Mouse (Mus musculus): ENCODE data around the gene Id2. TPM values are rescaled to one million over a fixed set of nuclear protein-coding genes. Genes with fewer than 3 reads are reported as not detected.

Id2 gene
- polyA plus RNA-seq (2015; fragmentation: Nextera tagmentation; extraction: Ambion mirVana): 388 and 402 TPM in 2 replicates

GRCm38 (mm10) chr12:25097052-25097209, at the start of gene Id2:
Id2 (minus strand) TSS chr12:25097140.
- no peaks in the 10 kb centered on the region for H3K27me3 ChIP-seq
- peak within 1 kb of the TSS; percentile 83 for H3K4me2 ChIP-seq (replicated peaks)
- peaks cover 45% of the 10 kb centered on the region for H3K4me1 ChIP-seq
- H3K4me3 ChIP-seq: peak within 1 kb of the TSS; percentile 80
- H3K36me3 ChIP-seq: peaks cover 4% of the 10 kb centered on the region; the same call in 1 of the 2 replicates
- H3K9me3 ChIP-seq: no peaks in the 10 kb centered on the region
- H3K9ac ChIP-seq: peak within 1 kb of the TSS; percentile 66
- peak within 1 kb of the TSS; percentile 99 for H3K27ac ChIP-seq
- 0% methylated on average over 1 of the region's 1 CpGs for WGBS
- no peak for ATAC-seq (ENCODE audit: low FRiP score, low read depth)

DNA sequence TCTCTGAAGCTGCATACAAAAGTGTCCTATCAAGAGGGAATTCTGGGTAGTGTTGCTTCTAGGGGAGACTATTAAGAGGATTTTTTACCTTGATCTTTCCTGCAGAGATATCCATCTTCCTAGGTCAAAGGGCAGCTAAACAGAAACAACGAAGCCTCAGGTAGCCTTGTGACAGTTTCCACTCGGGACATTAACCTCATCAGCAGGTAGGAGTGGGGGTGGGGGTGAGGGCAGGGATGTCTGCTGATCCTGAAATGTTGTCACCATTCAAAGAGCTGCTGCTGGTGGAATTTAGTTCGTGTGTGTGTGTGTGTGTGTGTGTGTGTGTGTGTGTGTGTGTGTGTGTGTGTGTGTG, 48.4 kb upstream of the Id2 start:
- no peak overlapping the region for H3K4me3 ChIP-seq
- H3K27me3 ChIP-seq: no peaks in the 10 kb centered on the region
- H3K4me2 ChIP-seq (replicated peaks): no peak overlapping the region
- no peaks in the 10 kb centered on the region for H3K36me3 ChIP-seq
- ATAC-seq (ENCODE audit: low FRiP score, low read depth): no peak
- H3K9me3 ChIP-seq: no peaks in the 10 kb centered on the region
- 32% methylated on average over 3 of the region's 3 CpGs for WGBS
- no peak overlapping the region for H3K27ac ChIP-seq
- H3K9ac ChIP-seq: no peak overlapping the region
- no peaks in the 10 kb centered on the region for H3K4me1 ChIP-seq

DNA sequence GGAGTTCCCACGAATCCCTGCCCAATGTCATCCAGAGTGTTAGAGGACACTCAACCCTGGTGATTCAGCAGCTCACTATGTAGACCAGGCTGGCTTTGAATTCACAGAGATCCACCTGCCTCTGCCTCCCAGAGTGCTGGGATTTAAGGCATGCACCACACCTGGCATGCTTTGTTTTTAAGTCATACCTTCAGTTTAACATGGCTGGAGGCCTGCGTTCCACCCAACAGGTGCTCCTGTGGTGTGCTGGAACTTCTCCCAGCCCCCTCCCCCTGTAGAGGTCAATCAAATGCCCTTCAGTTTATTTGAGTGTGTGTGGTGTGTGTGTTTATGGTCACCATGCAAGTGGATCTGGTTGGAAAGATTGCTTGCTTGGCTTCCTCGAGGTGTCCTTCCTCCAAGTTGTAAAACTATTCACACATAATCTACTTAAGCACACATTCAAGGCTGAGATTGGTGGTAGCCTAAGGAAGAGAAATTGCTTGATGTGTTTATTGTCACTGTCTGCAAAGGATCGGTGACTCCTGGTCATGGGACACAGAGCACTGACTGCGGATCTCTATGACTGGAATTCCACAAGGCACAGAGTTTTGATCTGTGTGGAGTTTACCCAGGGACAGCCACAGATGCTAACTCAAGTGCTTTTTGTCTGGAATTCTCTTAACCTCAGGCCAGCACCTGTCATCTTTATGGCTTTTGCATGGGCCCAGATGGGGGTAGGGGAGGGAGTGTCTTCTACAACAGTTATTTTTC, 47.8 kb upstream of the Id2 start:
- no peaks in the 10 kb centered on the region for H3K36me3 ChIP-seq
- no peaks in the 10 kb centered on the region for H3K9me3 ChIP-seq
- H3K9ac ChIP-seq: no peak overlapping the region
- WGBS: 44% methylated on average over 5 of the region's 5 CpGs
- no peak overlapping the region for H3K4me2 ChIP-seq (replicated peaks)
- no peak overlapping the region for H3K27ac ChIP-seq
- no peak overlapping the region for H3K4me3 ChIP-seq
- no peaks in the 10 kb centered on the region for H3K4me1 ChIP-seq
- no peak; the same call in 1 of the 2 replicates for ATAC-seq (ENCODE audit: low FRiP score, low read depth)
- H3K27me3 ChIP-seq: no peaks in the 10 kb centered on the region

DNA sequence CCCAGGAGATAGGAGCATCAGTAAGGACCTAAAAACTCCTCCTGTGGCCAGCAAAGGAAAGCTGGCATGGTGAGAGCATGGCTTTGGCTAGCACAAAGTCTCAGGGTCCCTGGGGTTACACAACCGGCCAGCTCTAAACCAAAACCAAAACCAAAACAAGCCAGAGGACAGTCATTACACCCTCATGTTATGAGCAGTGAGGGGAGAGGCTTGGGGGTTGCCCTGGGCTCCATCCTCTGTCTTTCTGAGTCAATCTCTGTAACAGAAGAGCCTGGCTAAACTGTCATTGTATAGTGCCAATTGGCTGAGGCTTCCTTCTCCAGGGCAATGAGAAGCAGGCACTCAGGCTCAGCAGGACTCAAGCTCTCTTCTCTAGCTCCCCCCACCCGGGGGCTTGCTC, 46.6 kb upstream of the Id2 start:
- no peaks in the 10 kb centered on the region for H3K4me1 ChIP-seq
- WGBS: 67% methylated on average over 2 of the region's 2 CpGs
- H3K9me3 ChIP-seq: no peaks in the 10 kb centered on the region
- no peak overlapping the region for H3K9ac ChIP-seq
- H3K36me3 ChIP-seq: no peaks in the 10 kb centered on the region
- H3K27ac ChIP-seq: no peak overlapping the region
- no peak for ATAC-seq (ENCODE audit: low FRiP score, low read depth)
- H3K4me2 ChIP-seq (replicated peaks): no peak overlapping the region
- no peak overlapping the region for H3K4me3 ChIP-seq
- no peaks in the 10 kb centered on the region for H3K27me3 ChIP-seq

- no peak for ATAC-seq (ENCODE audit: low FRiP score, low read depth)
- Histone ChIP-seq H3K4me3 (no peak overlapping the region), H3K36me3 (no peaks in the 10 kb centered on the region), H3K9me3 (no peaks in the 10 kb centered on the region), H3K27me3 (no peaks in the 10 kb centered on the region), H3K9ac (no peak overlapping the region), H3K4me1 (no peaks in the 10 kb centered on the region), H3K27ac (no peak overlapping the region), H3K4me2 (replicated peaks) (no peak overlapping the region)
- 76% methylated on average over 7 of the region's 7 CpGs for WGBS
Observed at GRCm38 (mm10) chr12:25142251-25142650, 45.3 kb upstream of the Id2 start.

GRCm38 (mm10) chr12:25141311-25141710, 44.4 kb upstream of the Id2 start:
- Histone ChIP-seq H3K9ac (no peak overlapping the region), H3K4me2 (replicated peaks) (no peak overlapping the region), H3K4me3 (no peak overlapping the region), H3K9me3 (no peaks in the 10 kb centered on the region), H3K4me1 (no peaks in the 10 kb centered on the region), H3K36me3 (no peaks in the 10 kb centered on the region), H3K27me3 (no peaks in the 10 kb centered on the region), H3K27ac (no peak overlapping the region)
- ATAC-seq (ENCODE audit: low FRiP score, low read depth): no peak
- WGBS: 61% methylated on average over 7 of the region's 7 CpGs

DNA sequence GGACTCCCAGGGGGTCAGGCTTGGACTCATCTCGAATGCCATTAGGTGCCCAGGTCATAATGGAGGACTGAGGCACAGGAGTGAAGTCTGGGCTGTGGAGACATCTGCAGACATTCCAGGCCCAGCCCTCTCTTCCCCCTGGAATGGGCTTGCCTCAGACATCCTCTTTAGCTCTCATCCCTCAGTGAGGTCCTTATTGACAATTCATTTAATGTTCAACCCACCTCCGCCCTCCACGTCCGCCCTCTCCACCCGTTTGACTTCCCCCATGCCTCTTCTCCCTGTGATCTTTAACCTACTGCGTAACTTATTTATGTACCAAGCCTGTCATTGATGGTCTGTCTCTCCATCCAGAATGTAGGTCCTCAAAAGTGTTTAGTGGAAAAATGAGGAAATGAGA, 43.2 kb upstream of the Id2 start:
- Histone ChIP-seq H3K4me3 (no peak overlapping the region), H3K36me3 (no peaks in the 10 kb centered on the region), H3K9me3 (no peaks in the 10 kb centered on the region), H3K9ac (no peak overlapping the region), H3K27me3 (no peaks in the 10 kb centered on the region), H3K27ac (no peak overlapping the region), H3K4me2 (replicated peaks) (no peak overlapping the region), H3K4me1 (no peaks in the 10 kb centered on the region)
- ATAC-seq (ENCODE audit: low FRiP score, low read depth): no peak
- WGBS: 74% methylated on average over 6 of the region's 6 CpGs

- no peak overlapping the region for H3K4me3 ChIP-seq
- H3K4me2 ChIP-seq (replicated peaks): no peak overlapping the region
- H3K27me3 ChIP-seq: no peaks in the 10 kb centered on the region
- H3K27ac ChIP-seq: no peak overlapping the region
- ATAC-seq (ENCODE audit: low FRiP score, low read depth): no peak
- 86% methylated on average over 4 of the region's 4 CpGs for WGBS
- H3K4me1 ChIP-seq: no peaks in the 10 kb centered on the region
- H3K9me3 ChIP-seq: no peaks in the 10 kb centered on the region
- no peak overlapping the region for H3K9ac ChIP-seq
- H3K36me3 ChIP-seq: no peaks in the 10 kb centered on the region
Observed at GRCm38 (mm10) chr12:25138616-25139015, 41.7 kb upstream of the Id2 start.

DNA sequence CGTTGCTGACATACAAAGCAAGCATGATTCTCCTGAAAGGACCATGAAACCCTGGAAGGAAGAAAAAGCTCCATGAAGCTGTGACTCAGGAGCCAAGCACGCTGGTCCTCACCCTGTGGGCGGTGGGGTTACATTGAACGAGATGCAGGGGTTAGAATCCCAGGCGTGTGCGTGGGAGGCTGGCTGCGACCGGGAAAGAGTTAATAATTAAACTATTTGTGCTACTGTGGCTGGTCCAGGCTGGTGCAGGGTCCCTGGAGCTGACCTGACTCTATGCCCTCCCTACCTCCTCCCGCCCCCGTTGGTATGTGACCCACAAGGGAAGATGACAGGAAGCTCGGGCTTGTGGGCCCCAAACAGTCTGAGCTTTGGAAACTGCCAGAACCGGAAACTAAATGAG, 35.1 kb upstream of the Id2 start:
- no peak for ATAC-seq (ENCODE audit: low FRiP score, low read depth)
- WGBS: 77% methylated on average over 12 of the region's 12 CpGs

GRCm38 (mm10) chr12:25127629-25128028, 30.7 kb upstream of the Id2 start:
- no peak overlapping the region for H3K9ac ChIP-seq
- no peaks in the 10 kb centered on the region for H3K9me3 ChIP-seq
- H3K4me2 ChIP-seq (replicated peaks): no peak overlapping the region
- H3K27ac ChIP-seq: no peak overlapping the region; the same call in 1 of the 2 replicates
- WGBS: 47% methylated on average over 4 of the region's 4 CpGs
- no peaks in the 10 kb centered on the region for H3K27me3 ChIP-seq
- H3K36me3 ChIP-seq: no peaks in the 10 kb centered on the region
- ATAC-seq (ENCODE audit: low FRiP score, low read depth): no peak
- peaks cover 65% of the 10 kb centered on the region for H3K4me1 ChIP-seq
- no peak overlapping the region for H3K4me3 ChIP-seq

More for the DNA sequence above, 35.1 kb upstream of the Id2 start:
- Histone ChIP-seq H3K27ac (no peak overlapping the region), H3K36me3 (no peaks in the 10 kb centered on the region), H3K4me2 (replicated peaks) (no peak overlapping the region), H3K4me3 (no peak overlapping the region), H3K9me3 (no peaks in the 10 kb centered on the region), H3K27me3 (no peaks in the 10 kb centered on the region), H3K4me1 (peaks cover 28% of the 10 kb centered on the region), H3K9ac (no peak overlapping the region)

GRCm38 (mm10) chr12:25126228-25126627, 29.3 kb upstream of the Id2 start:
- no peak for ATAC-seq (ENCODE audit: low FRiP score, low read depth)
- Histone ChIP-seq H3K9me3 (no peaks in the 10 kb centered on the region), H3K4me3 (no peak overlapping the region), H3K27ac (no peak overlapping the region), H3K27me3 (no peaks in the 10 kb centered on the region), H3K4me2 (replicated peaks) (no peak overlapping the region), H3K4me1 (peaks cover 65% of the 10 kb centered on the region), H3K9ac (no peak overlapping the region), H3K36me3 (no peaks in the 10 kb centered on the region)
- WGBS: 58% methylated on average over 5 of the region's 5 CpGs

DNA sequence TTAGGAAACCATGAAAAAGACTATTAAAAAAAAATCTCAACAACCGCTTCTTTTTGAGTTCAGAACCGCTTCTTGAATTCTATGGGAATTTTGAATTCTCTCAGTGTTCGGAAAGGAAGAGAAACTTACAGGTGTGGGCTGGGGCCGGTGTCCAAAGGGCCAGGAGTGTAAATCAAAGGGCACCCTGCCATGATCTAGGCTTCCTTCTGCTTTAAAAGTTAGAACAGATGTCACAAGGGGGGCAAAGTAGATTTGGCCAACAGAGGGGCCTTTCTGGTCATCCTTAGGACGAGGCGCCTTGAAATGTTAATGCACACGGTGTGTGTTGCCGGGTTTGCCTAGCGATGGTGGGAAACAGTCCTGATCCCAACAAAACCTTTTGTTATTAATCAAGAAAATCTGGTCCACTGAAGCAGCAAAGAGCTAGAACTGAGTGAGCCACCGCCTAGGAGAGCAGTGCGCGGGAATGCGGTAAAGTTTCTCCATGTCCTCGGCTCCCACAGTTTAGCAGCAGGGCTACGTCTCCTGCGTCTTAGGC, 28.4 kb upstream of the Id2 start:
- Histone ChIP-seq H3K4me3 (no peak overlapping the region), H3K36me3 (no peaks in the 10 kb centered on the region), H3K27ac (no peak overlapping the region; the same call in 1 of the 2 replicates), H3K9me3 (no peaks in the 10 kb centered on the region), H3K27me3 (no peaks in the 10 kb centered on the region), H3K9ac (no peak overlapping the region), H3K4me1 (peaks cover 65% of the 10 kb centered on the region), H3K4me2 (replicated peaks) (0 out of 2 replicates have a peak overlapping the region, but pooled peaks have one; percentile 1)
- ATAC-seq (ENCODE audit: low FRiP score, low read depth): no peak
- 32% methylated on average over 16 of the region's 16 CpGs for WGBS
